Mouse (Mus musculus) T-helper 2 cell (primary cell): ENCODE results near the gene Apol9b.
"Not testable (repeated sequence)": the region's sequence is repeated elsewhere in the genome, so short reads cannot be mapped to it uniquely, and the experiment has no call there.

Experiments
- in situ Hi-C: fragments of 300-600 bp; cut with MboI, MseI; formaldehyde crosslinking; loops from one replicate; pipeline ENCODE4 v1.15.1; 2025; ENCODE audit warnings: high pct_unique_total_duplicates

Apol9b gene

DNA sequence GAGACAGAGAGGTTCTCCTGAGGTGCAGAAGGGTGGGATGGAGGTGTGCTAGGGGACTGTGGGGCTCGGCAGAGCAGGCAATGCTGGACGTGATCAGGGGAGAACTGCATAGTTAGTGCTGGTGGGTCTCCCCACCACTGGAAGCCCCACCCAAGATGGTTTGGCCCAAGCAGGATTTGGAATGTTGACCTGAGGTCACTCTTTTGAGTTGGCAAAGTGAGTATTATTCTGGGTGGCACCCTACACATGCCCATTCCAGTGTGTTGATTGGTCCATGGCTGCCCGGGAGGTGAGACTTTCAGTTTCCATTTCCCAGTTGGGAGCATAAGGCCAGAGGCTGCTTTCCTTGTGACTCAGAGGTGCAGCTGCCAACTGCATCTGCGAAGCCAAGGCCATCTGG is at the start of gene Apol9b:
TSS of gene Apol9b (plus strand) at position 301 of the 400 bp plus-strand sequence.
- in situ Hi-C loops = not testable (repeated sequence)

DNA sequence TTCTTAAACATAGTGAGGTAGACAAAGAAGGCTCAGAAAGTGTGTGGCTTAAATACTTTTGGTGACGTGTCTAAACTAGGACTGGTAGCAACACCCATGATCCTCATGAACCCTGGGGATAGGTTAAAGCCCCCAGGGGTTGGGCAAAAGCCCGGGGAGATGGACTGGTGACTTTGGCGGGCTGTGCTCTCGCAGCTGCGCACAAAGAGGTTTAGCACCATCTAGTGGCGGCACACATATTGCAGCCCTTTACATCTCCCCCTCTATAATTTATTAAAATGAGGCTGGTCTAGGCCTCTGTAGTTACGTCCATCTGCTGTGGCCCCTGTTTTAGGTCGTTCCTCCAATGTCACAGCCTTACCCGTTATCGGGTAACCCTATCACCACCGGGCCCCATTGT is 44.9 kb upstream of the Apol9b start:
- in situ Hi-C loops = not testable (repeated sequence)

DNA sequence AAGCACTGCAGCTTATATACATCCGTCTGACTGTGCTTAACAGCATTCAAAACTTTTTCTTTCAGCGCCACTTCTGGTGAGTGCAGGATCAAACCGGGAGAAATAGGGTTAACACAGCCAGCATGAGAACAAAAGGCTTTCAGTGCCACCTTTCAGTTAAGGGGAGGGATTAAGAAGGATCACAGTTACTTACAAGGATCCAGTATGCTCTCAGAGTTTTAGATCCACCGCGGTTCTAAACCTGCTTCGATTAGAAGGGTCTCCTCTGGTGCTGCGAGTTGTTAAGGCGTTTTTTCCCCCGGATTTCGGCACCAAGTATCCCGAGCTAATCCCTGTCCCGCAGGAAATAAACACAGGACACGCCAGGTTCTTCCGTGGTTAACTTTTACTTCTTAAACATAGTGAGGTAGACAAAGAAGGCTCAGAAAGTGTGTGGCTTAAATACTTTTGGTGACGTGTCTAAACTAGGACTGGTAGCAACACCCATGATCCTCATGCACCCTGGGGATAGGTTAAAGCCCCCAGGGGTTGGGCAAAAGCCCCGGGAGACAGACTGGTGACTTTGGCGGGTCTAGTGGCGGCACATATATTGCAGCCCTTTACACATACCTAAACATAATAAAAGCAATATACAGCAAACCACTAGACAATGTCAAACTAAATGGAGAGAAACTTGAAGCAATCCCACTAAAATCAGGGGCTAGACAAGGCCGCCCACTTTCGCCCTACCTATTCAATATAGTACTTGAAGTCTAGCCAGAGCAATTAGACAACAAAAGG is 37.1 kb upstream of the Apol9b start:
- in situ Hi-C loops = loop anchor here (5.0 kb wide), 1 partner anchor 239 kb away; no protein-coding TSS in a partner anchor

DNA sequence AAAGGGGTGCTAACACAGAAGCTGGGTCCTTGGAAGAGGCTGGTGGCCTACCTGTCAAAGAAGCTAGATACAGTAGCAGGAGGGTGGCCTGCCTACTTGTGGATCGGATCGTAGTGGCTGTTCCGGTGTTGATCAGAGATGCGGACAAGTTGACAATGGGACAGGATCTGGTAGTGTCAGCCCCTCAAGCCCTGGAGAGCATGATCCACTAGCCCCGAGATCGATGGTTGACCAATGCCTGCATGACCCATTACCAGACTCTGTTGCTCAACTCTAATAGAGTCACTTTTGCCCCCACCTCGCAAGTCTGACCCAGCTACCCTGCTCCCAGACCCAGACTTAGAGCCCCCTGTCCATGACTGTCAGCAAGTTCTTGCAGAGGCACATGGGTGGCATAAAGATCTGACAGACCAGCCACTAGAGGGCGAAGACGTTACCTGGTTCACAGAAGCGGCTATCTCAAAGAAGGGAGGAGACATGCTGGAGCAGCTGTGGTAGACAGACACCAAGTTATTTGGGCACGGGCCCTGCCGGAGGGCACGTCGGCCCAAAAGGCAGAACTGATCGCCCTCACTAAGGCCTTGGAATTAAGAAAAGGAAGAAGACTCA is 34.0 kb upstream of the Apol9b start:
- in situ Hi-C loops = loop anchor here (5.0 kb wide), 1 partner anchor 242 kb away; no protein-coding TSS in a partner anchor

DNA sequence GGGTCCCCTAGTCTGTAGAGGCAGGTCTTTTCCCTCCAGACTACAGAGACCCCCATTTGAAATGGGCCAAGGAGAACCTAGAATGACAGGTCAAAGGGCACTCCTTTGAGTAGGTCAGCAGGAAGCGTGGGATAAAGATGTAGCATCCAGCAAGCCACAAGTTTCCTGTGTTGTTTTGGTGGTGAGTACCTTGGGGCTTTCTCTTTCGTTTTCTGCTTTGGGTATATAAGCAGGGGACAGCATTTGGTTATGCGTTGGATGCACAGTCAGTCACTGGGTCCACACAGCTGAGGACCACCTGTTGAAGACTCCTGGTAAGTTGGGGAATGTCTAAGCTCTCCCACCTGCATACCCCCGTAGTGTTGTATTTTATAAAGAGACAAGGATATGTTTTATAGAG is 30.2 kb upstream of the Apol9b start, which contains the start of gene Apol7e:
TSS of gene Apol7e (plus strand) at position 202 of the 400 bp plus-strand sequence.
- in situ Hi-C loops = not testable (repeated sequence)

DNA sequence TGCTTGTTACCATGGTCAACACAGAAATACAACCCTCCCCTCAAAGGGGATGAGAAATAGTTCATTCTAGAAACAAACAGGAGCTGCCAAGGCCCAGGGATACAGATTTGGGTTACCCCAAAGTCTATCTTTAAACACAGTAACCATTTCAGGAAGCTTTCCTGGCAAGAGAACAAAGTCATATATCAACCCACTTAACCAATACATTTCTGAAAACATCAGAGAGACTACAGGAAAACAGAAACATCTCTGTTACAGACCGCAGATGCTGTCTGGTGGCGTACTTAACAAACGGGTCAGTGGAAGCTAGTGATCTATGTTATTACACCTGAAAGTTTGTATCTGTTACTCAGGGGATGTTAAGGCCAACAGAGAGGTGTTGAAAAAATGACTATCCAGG is 23.5 kb upstream of the Apol9b start:
- in situ Hi-C loops = not testable (repeated sequence)

DNA sequence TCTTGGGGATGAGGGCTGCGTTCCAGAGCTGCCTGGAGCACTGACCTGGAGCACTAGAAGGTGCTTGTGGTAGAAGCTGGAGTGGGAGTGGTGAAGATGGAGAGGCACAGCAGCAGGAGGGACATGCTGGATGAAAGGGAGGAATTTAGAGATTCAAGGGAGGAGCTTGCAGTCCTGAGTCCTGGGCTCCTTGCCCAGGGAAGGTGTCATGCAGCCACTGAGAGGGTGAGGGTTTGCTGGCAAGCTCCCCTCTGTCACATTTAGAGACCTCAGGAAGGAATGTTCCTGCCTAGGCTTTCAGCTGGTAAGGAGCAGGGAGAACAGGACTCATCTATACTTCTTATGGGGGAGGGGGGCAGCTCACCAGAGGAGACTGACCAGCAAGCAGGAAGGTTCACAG is 19.9 kb upstream of the Apol9b start:
- in situ Hi-C loops = not testable (repeated sequence)

DNA sequence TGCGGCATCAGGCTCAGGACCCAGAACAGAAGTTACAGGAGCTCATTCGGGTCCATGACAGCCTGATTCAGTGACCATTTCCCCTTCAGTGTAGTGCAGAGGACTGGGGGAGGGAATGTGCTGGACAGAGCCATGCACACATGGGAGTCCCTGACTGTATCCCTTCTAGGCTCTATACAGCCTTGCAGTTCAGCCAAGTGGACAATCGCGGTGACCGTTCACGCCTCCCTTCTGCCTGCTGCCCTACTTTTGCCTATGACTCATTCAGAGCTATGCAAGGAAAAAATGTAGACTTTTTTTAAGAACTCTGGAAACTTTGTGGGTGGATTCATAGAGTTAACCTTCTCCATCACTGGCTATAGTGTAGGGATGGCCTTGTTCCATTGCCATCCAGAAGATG is 10.6 kb upstream of the Apol9b start:
- in situ Hi-C loops = not testable (repeated sequence)

DNA sequence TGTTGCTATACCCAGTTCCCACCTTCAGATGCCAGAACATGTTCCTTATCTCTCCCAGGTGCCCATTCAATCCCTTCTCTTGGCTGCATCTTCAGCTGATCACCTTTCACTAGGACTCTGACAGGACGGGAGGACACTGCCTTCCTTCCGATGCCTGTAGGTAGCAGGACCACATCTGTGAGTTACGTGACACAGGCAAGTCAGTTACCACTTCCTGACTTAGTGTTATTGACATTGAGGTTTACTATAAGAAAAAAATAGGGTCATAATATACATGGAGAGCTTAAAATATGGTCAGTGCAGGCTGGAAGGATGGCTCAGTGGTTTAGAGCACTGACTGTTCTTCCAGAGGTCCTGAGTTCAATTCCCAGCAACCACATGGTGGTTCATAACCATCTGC is 7.3 kb upstream of the Apol9b start:
- in situ Hi-C loops = not testable (repeated sequence)

DNA sequence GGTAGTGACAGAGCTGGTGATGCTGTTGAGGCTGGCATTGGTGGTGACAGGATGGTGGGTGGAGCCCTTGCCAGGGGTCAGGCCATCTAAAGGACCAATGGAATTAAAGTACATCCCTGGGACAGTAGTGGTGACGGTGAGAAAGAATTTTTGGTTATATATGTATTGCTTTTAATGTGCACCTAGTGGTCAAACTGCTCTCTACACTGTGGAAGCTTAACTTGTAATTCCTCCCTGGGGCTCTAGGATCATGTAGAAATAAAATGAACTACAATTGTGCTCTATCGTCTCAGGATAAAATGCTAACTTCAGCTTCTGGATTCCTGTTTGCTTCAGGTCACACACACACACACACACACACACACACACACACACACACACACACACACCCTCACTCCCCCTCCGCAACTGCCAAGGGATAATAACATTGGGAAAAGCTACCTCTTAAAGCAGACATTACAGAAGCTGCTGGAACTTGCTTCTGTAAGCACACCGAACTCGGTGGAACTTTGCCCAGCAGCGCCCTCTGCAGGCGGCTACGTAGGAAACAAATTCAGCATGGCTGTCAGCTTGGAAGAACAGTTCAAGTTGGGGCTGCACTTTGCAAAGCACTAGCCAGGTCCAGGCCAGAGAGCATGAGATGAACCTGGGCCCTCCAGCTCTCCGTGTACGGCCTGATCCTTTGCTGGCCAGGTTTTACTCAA is 4.5 kb upstream of the Apol9b start:
- in situ Hi-C loops = not testable (repeated sequence)

DNA sequence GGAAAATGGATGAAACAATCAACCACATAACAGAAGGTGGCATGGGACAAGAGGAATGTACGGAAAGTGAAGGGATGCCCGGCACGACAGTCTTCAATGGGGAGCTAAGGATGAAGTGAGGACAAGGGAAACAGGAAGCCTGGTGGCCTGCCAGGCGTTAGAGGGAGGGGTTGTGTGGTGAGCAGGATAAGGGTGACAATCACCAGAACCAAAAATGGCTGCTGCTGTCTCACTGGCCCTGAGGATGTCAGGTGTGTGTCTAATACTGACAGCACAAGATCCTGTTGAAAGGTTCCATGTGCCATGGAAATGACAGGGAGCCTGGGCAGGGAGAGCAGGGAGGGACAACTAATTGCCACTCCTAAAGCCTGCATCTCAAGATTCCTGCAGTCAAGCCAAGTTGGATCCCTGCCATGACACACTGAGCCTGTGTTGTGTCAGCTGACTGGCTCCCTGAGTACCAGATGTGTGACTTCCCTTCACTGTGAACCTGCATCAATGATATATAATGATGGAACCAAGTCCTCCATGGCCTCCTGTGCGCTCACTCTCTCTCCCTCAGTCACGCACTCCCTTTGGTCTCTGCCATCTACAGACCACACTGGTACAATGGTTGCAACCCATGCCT is 3.3 kb upstream of the Apol9b start:
- in situ Hi-C loops = not testable (repeated sequence)

DNA sequence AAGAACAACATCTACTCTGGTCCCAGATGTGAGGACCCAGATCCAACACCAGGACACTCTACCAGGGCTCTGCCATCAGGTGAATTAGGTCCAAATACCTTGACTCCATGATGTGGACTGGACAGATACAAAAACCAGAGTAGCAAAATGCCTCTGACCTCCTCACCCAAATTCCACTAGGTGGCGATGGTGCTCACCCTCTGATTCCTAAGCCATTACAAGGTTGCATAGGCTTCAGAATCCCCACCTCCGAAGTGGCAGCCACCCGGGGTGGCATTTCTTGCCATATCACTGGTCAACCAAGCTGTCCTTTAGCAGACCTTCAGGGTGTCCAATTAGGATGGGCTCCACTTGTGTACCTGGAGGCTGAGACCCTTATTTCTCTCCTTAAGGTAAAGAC is 1.7 kb upstream of the Apol9b start:
- in situ Hi-C loops = not testable (repeated sequence)

DNA sequence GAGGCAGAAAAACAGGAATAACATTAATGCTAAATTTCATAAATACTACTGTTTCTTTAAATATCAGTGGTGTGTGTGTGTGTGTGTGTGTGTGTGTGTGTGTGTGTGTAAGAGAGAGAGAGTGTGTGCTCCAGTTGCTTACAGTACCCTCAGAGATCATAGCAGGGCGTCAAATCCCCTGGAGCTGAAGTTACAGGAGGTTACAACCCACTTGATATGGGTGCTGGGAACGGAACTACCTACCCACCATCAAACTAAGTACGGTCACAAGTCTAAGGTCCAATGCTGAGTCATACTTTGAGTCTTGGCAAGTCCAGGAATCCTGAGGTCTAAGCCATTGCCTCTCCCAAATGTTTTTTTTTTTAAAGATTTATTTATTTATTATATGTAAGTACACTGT is 1.1 kb upstream of the Apol9b start:
- in situ Hi-C loops = not testable (repeated sequence)

DNA sequence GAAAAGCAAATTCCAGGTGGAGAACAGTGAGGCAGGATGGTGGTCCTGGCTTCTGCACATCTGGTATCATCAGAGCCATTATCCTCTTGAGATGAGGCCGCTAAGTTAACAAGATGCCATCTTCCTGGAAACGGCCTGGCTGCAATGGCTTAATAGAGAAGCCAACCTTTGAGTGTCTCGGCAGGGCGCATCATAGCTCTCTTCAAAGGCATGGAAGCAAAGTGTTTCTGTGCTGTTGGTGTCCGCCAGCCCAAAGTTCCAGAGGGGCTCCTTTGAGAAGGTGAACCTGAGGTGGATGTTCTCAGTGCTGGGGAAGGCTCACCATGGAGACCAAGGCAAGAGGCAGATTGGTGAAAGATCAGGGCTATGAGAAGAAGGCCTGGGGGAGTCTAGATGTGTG is 2.8 kb downstream of the Apol9b start:
- in situ Hi-C loops = loop anchor here (5.0 kb wide), 1 partner anchor 324 kb away; no protein-coding TSS in a partner anchor

DNA sequence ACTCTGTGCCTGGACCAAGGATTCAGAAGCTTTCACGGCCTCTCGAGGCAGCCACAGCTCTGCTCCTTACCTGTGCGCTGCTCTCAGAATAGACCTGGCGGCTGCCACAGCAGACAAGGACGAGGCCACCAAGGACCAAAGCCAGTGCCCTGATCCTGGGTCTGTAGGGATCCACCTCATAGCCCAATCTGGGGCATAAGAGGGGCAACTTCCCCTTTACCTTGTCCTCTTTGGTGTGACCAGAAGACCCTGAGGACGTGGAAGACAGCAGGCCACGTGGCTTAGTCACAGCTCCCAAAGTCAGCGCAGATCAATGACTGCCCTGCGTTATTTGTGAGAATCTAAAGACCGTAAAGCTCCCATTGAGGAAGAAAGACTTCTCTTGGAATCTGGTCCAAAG is 4.0 kb downstream of the Apol9b start:
- in situ Hi-C loops = loop anchor here (5.0 kb wide), 1 partner anchor 326 kb away; no protein-coding TSS in a partner anchor

DNA sequence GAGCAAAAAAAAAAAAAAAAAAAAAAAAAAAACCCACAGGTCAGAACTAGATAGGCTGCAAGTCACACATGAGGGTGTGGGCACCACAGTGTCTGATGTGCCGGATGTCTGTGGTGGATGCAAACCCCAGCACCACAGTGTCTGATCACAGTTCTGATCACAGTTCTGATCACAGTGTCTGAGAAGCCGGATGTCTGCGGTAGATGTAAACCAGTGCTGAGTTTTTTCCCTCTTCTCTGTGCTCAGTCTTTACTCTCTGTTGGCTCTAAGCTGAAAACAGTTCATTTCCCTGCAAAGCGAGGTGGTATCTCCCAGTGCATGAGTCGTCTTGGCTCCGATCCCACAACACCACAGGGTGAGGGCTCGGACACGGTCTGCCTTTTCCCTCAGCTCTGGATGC is 4.5 kb downstream of the Apol9b start:
- in situ Hi-C loops = loop anchor here (5.0 kb wide), 1 partner anchor 326 kb away; no protein-coding TSS in a partner anchor

DNA sequence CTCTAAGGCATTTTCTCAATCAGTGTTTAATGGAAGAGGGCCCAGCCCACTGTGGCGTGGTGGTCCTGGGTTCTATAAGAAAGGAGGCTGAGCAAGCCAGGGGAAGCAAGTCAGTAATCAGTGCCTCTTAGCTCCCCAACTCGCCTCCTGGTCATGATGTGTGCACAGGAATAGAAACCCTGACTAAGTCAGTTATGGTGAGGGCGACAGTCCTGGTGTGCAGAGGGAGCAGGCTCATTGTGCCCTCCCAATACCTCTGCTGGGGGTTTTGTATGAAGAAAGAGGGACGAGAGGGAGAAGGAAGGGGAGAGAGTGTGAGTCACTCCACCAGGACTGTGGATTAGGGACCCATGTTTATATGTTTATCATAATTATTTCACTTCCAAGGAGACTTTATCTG is 5.1 kb downstream of the Apol9b start:
- in situ Hi-C loops = loop anchor here (5.0 kb wide), 1 partner anchor 327 kb away; no protein-coding TSS in a partner anchor

DNA sequence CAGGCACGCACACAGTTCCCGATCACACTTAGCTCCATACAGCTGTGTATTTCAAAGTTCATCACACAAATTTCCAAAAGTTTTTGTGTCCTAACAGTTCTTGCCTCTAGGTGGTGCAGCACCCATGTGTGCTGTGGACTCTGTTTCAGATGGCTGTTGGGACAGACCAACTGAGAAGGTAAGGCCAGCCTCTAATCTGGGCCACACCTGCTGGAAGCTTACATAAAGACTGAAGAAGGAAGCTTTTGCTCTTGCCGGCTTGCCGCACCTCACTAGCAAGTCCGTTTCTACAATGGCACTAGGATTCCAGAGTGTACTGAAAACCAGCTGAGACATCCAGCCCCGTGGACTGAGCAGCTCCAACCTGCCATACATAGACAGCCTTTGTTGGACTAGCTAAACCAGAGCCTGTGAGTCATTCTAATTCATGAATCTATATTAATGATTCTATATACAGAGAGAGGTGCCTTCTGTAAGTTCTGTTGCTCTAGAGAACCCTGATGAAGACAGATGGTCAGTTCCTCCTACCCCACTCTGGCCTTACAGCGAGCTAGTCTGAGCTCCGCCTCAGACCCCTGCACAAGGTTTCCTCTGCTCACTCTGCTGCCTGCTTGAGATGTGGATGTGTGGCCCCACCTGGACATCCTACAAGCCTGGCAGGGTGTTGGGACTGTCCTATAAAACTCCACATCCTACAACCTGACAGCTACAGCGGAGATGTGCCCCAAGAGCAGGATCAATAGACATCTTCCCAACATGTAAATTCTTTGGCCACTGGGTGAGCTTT is 11.9 kb downstream of the Apol9b start:
- in situ Hi-C loops = no loop called here

DNA sequence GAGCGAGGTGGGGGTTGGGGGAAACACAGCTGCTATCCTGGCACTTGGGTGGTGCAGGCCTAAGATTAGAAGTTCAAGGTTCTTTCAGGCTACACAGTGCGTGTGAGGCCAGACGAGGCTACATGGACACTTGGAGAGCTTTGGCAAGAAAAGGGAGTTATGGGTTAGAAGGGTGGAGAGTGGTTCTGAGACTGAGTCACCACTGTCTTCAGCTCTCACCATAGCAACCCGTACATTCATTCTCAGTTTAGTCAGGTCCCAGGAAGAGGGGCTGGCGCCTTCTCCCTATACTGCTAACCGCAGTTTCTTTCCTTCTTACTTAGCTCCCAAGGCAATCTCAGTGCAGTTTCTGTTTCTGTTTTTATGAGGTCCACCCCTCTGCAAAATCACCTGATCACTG is 12.7 kb downstream of the Apol9b start:
- in situ Hi-C loops = not testable (repeated sequence)

DNA sequence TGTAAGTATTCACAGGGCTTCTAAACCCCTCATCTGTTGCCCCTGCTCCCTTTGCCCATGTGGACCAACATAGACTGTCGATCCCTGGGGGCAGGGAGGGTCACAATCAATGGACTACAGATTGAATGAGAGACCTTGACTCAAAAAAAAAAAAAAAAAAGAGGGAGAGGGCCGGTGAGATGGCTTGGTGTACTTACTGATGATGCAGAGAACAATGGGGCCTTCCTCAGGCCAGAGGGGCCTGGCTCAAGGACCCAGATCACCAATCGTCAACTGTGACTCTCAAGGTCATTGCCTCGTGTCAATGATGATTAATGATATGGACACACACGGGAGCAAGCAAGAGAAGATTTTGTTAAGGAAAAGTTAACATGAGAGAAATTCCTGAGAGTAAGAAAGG is 15.8 kb downstream of the Apol9b start:
- in situ Hi-C loops = no loop called here

DNA sequence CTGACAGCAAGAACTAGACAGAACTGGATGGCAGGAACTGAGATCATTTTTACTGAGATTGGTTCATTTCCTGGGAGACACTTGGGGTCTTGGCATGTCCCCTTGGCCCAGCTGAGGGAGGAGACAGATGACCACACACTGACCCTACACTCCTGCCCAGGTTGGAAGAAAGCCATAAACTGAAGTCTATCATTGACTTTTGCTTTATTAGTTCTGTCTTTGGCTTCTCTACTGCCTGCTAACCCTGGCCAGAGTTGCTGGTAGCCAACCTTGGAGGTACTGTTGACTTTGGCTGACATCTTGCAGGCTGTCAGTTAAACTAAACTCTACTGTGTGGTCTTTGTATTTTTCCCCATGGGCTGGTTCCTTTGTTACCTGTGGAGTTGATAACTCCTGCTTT is 16.2 kb downstream of the Apol9b start:
- in situ Hi-C loops = no loop called here
